Mouse (Mus musculus) central nervous system, embryonic 11.5 days (tissue): ENCODE data around the gene Krt35. TPM values are rescaled to one million over a fixed set of nuclear protein-coding genes. Genes with fewer than 3 reads are reported as not detected.

Experiments
- polyA plus RNA-seq: library from polyadenylated mRNA; depleted of rRNA; stranded (reverse); fragments of >200 nt; gene quantifications from 2 replicates; pipeline ENCODE4 v1.2.3, GENCODE M21; 2012; rRNA removed

Krt35 gene
- polyA plus RNA-seq: 0.04 TPM in 1 of 2 replicates, not detected in the other

DNA sequence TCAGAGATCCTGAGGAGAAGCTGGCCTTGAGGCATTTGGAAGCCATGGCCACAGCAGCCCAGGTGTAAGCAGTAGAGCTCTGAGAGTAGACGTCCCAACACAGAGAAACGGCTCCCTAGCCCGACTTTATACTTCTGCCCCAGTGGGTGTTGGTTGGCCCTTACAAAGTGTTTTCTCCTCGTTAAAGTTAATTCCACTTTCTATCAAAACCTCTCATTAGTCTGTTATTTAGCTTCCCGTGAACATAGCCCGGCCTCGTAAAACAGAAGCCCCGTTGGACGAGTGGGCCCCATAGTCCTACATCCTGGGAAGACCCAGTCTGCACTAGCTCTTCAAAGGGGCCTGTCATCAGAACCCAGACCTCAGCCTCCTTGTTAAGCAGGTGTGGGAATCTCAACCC lies at the start of gene Krt35:
Gene Krt35 (minus strand): TSS at position 101 of the 400 bp plus-strand sequence.

DNA sequence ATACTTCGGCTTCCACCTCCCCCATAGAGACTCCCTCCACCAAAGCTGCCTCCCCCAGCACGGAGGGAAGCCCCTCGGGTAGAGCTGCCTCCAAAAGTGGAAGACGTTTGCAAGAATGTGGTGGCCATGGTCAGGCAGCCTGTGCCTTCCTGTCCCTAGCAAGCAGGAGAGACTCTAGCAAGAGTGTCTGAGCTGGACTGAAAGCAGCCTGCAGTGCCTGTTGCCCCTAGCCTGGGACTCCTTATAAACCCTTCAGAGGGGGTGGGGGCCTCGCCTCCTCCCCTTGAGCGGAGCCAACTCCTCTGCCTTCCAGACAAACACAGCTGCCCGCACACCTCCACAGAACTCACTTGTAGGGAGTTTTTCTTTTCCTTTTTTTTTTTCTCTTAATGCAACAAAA lies 39.7 kb upstream of the Krt35 start, which contains the start of gene Krt15:
Gene Krt15 (minus strand): TSS at position 198 of the 400 bp plus-strand sequence.

DNA sequence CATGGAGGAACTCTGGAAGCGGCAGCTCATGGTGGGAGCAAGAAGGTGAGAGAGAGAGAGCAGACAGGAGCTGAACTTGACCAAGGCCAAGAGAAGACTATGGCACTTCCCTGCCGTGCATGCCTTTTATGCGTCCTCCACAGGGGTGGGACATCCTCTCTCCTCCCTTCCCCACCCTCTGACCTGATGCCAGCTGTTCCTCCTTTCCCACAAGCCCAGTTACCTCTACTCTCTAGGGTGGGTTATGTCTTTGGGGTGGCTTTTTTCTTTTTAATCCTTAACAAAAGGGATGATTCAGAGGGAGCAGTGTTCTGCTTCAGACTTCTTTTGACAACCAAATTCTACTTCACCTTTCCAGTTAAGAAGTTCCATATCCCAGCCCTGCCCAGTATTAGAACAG lies 25.4 kb upstream of the Krt35 start, which contains the start of gene Krt13:
Gene Krt13 (minus strand): TSS at position 101 of the 400 bp plus-strand sequence.

DNA sequence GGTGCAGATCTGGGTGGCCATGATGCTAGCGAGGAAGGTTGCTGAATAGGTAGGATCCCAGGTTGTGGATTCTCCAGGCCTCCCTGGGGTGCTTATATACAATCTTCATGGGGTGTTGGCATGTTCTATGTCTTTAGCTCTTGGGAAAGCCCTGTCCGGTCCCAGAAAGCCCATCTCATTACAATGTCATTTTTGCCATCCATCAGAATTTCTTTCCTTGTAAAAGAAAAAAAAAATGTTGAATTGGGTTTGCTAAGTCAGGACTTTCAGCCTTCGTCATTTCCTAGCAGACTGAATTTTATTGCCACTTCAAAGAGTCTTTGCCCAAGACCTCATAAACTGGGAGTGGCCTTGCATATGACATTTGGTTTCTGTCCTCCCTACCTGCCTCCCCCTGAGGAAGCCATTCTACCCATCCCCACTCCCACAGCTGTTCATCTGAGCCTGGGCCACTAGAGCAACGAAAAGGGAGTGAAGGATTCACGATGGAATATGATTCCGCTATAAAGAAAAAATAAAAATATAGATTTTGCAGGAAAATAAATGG lies 9.6 kb upstream of the Krt35 start, which contains the start of gene Krt36:
Gene Krt36 (minus strand): TSS at position 51 of the 547 bp plus-strand sequence.

DNA sequence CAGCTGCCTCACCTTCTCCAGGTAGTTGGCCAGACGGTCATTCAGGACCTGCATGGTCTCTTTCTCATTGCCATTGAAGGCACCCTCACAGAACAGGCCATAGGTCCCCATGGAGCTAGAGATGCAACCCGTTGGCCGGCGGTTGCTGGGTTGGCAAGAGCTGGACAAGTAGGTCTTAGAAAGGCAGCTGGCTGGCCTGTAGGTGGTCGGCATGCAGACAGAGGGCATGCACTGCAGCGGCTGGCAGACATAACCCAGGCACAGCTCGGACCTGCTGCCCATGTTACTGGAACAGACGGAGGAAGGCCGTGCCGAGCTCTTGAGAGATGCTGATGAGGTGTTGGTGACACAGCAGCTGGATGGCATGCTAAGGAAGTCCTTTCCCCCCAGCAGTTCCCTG lies 8.2 kb downstream of the Krt35 start, which contains the start of gene Krt32:
Gene Krt32 (minus strand): TSS at position 366 of the 400 bp plus-strand sequence.

DNA sequence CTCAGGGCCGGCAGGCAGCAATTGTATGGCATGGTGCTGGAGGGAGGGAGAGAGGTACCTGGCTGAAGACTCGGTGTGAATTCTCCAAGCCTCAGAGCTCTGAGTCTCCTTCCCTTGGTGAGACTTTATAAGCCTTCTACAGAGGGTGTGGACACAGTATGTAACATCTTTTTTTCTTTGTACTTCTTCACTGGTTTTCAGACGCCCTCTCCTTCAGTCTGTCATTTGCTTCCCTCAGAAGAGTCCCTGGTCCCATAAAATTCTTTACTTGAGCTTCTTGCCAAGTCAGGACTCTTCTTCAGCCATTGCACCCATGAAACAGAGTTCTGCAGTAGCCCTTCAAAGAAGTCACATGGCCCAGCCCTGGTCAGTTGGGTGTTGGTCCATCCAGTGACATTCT lies 45.6 kb downstream of the Krt35 start, which contains the start of gene Krt31:
Gene Krt31 (minus strand): TSS at position 101 of the 400 bp plus-strand sequence.

Other genes starting within 250 kb of the Krt35 start
- not detected in 2 replicates for gene Krtap4-16, start 244.6 kb downstream of the Krt35 start, polyA plus RNA-seq
- gene Gm11568, start 238.3 kb downstream of the Krt35 start, polyA plus RNA-seq: not detected in 2 replicates
- gene Gm11559, start 231.8 kb downstream of the Krt35 start, polyA plus RNA-seq: not detected in 2 replicates
- not detected in 2 replicates for gene Krtap9-1, start 222.9 kb downstream of the Krt35 start, polyA plus RNA-seq
- gene Gm11567, start 217.1 kb downstream of the Krt35 start, polyA plus RNA-seq: not detected in 2 replicates
- not detected in 2 replicates for gene Krtap31-1, start 188.3 kb downstream of the Krt35 start, polyA plus RNA-seq
- gene Gm11565, start 181.5 kb downstream of the Krt35 start, polyA plus RNA-seq: not detected in 2 replicates
- gene Krtap31-2, start 159.9 kb downstream of the Krt35 start, polyA plus RNA-seq: not detected in 2 replicates
- not detected in 2 replicates for gene Krtap9-5, start 147.8 kb downstream of the Krt35 start, polyA plus RNA-seq
- not detected in 2 replicates for gene Krtap29-1, start 117.2 kb downstream of the Krt35 start, polyA plus RNA-seq
- gene Krtap16-1, start 109.6 kb downstream of the Krt35 start, polyA plus RNA-seq: not detected in 2 replicates
- gene Krtap17-1, start 102.2 kb downstream of the Krt35 start, polyA plus RNA-seq: not detected in 2 replicates
- gene Krt33a, start 80.0 kb downstream of the Krt35 start, polyA plus RNA-seq: not detected in 2 replicates
- 0.09 TPM in 1 of 2 replicates, not detected in the other for gene Krt33b, start 66.4 kb downstream of the Krt35 start, polyA plus RNA-seq
- not detected in 2 replicates for gene Krt34, start 54.7 kb downstream of the Krt35 start, polyA plus RNA-seq
- gene Krt31, start 45.7 kb downstream of the Krt35 start, polyA plus RNA-seq: not detected in 2 replicates
- gene Krt32, start 8.0 kb downstream of the Krt35 start, polyA plus RNA-seq: not detected in 2 replicates
- 0.05 TPM in 1 of 2 replicates, not detected in the other for gene Krt36, start 9.4 kb upstream of the Krt35 start, polyA plus RNA-seq
- gene Krt13, start 25.3 kb upstream of the Krt35 start, polyA plus RNA-seq: 0.05 and 0.16 TPM in 2 replicates
- gene Krt15, start 39.7 kb upstream of the Krt35 start, polyA plus RNA-seq: 6.1 and 7.9 TPM in 2 replicates
- 8.8 and 9.2 TPM in 2 replicates for gene Krt19, start 52.4 kb upstream of the Krt35 start, polyA plus RNA-seq
- 0.05 and 0.36 TPM in 2 replicates for gene Krt9, start 97.0 kb upstream of the Krt35 start, polyA plus RNA-seq
- 3.2 and 9.1 TPM in 2 replicates for gene Krt14, start 111.3 kb upstream of the Krt35 start, polyA plus RNA-seq
- not detected in 2 replicates for gene Krt16, start 152.7 kb upstream of the Krt35 start, polyA plus RNA-seq
- gene Krt17, start 164.8 kb upstream of the Krt35 start, polyA plus RNA-seq: 0.14 and 0.73 TPM in 2 replicates
- gene Krt42, start 173.6 kb upstream of the Krt35 start, polyA plus RNA-seq: not detected in 2 replicates
- gene Eif1, start 223.6 kb upstream of the Krt35 start, polyA plus RNA-seq: 215 and 452 TPM in 2 replicates
- 0.19 TPM in 1 of 2 replicates, not detected in the other for gene Gast, start 238.2 kb upstream of the Krt35 start, polyA plus RNA-seq